Mouse (Mus musculus) C2C12 (cell line): Measurements from ENCODE around the gene Mpg. TPM values are rescaled to one million over a fixed set of nuclear protein-coding genes. Genes with fewer than 3 reads are reported as not detected.

ENCODE experiments used
- H3K27me3 ChIP-seq: one replicate; pipeline ENCODE4 v1.6.1; 2011; ENCODE audit not compliant: control insufficient read depth, insufficient read depth, insufficient read length
- H3K36me3 ChIP-seq: one replicate; pipeline ENCODE4 v1.6.1; 2011; ENCODE audit not compliant: control insufficient read depth, insufficient read depth
- H3K4me3 ChIP-seq: one replicate; pipeline ENCODE4 v1.5.1; 2011; ENCODE audit warnings: mild to moderate bottlenecking, control low read depth; ENCODE audit not compliant: poor library complexity, insufficient read depth, severe bottlenecking
- H3K79me2 ChIP-seq: one replicate; pipeline ENCODE4 v1.6.1; 2011; ENCODE audit not compliant: control insufficient read depth, insufficient read depth
- H3K79me3 ChIP-seq: one replicate; pipeline ENCODE4 v1.6.1; 2011; ENCODE audit warnings: low read depth, control low read depth
- H3ac ChIP-seq: one replicate; pipeline ENCODE3; 2011; ENCODE audit warnings: low read depth; ENCODE audit not compliant: control insufficient read depth, insufficient read length
- CEBPB ChIP-seq: IDR thresholded peaks from one replicate; pipeline ENCODE4 v1.6.1; 2011; ENCODE audit warnings: low read depth, mild to moderate bottlenecking, control low read depth, moderate library complexity
- CTCF ChIP-seq: IDR thresholded peaks from one replicate; pipeline ENCODE4 v1.5.1; 2011; ENCODE audit not compliant: control insufficient read depth, insufficient read depth, insufficient read length
- FOSL1 ChIP-seq: IDR thresholded peaks from one replicate; pipeline ENCODE4 v1.8.0; 2011; ENCODE audit warnings: mild to moderate bottlenecking, low read length; ENCODE audit not compliant: poor library complexity, insufficient read depth, severe bottlenecking
- MAX ChIP-seq: IDR thresholded peaks from one replicate; pipeline ENCODE4 v1.6.1; 2011; ENCODE audit warnings: mild to moderate bottlenecking, control low read depth
- MYOD1 ChIP-seq: IDR thresholded peaks from one replicate; pipeline ENCODE4 v1.6.1; 2011; ENCODE audit warnings: low read depth; ENCODE audit not compliant: control insufficient read depth, insufficient read length
- MYOG ChIP-seq: IDR thresholded peaks from one replicate; pipeline ENCODE4 v1.6.1; 2011; ENCODE audit not compliant: control insufficient read depth, insufficient read length; ENCODE audit errors: extremely low read depth
- USF1 ChIP-seq: IDR thresholded peaks from one replicate; pipeline ENCODE4 v1.6.1; 2011; ENCODE audit warnings: low read depth, mild to moderate bottlenecking, control low read depth, moderate library complexity
- long read RNA-seq, 2 experiments: library from polyadenylated mRNA; unstranded; transcript quantifications; one replicate each; pipeline ENCODE4 v2.0.0; 2019 to 2020
- polyA plus RNA-seq: library from polyadenylated mRNA; unstranded; fragments of >200 nt; fragmentation: generic; extraction: Trizol; gene quantifications from one replicate; pipeline ENCODE4 v1.2.1, GENCODE M21; 2012; ENCODE audit warnings: missing spikeins

Mpg gene
- polyA plus RNA-seq: 19.9 TPM
- long read RNA-seq, experiment 1, transcript Mpg-201 (4 exons, 1,737 nt): major isoform, 40 of 54 reads
- long read RNA-seq, experiment 1, partial matches to known transcripts: 6 of 54 reads
- long read RNA-seq, experiment 1, other reads (novel, unspliced or antisense): 7 of 54 reads
- long read RNA-seq, experiment 2, transcript Mpg-201 (4 exons, 1,737 nt): major isoform, 35 of 54 reads
- long read RNA-seq, experiment 2, partial matches to known transcripts: 5 of 54 reads
- long read RNA-seq, experiment 2, other reads (novel, unspliced or antisense): 14 of 54 reads

DNA sequence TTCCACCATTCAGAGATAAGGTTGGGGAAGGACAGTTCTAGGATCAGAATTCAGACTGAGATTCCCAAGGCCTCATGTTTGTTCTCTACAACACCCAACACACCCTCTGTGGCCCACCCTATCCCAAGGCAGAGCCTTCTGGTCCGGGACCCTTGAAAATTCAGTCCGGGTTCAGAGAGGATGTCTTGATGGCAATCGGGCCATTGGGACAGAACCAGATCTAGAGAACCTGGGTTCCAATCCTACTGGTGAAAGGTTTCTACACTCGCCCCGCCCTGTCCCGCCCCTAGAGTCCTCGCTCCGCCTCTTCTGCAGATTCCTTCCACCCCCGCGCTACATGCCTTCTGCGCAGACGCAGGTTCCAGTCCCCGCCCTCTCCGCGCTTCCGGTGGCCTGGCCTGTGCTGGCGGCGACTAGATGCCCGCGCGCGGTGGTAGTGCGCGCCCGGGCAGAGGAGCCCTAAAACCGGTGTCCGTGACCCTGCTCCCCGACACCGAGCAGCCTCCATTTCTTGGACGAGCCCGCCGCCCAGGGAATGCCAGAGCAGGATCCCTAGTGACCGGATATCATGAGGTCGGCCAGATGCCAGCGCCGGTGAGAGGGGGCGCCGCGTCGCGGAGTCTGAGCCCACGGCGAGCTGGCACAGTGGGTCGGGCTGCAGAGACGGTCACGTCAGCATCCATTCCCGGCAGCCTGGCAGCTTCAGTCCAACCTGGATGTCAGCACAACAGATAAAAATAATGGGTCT lies at the start of gene Mpg:
TSS of gene Mpg (plus strand) at position 382 of the 748 bp plus-strand sequence.
- Histone ChIP-seq H3K79me2 (peaks cover 21% of the 10 kb centered on the region), H3K36me3 (peaks cover 21% of the 10 kb centered on the region)
- TF ChIP-seq MAX: peak; percentile 21
- no peak for TF ChIP-seq FOSL1

GRCm38 (mm10) chr11:32178506-32178905 lies 47.8 kb upstream of the Mpg start:
- no peak for TF ChIP-seq CEBPB
- no peak for TF ChIP-seq USF1
- no peak for TF ChIP-seq CTCF
- no peak for TF ChIP-seq MYOD1
- TF ChIP-seq MYOG: no peak
- TF ChIP-seq MAX: no peak
- no peak for TF ChIP-seq FOSL1
- H3K36me3 ChIP-seq: no peaks in the 10 kb centered on the region
- H3K4me3 ChIP-seq: no peak overlapping the region
- H3K79me3 ChIP-seq: no peaks in the 10 kb centered on the region
- peaks cover 17% of the 10 kb centered on the region for H3K27me3 ChIP-seq
- no peak overlapping the region for H3ac ChIP-seq
- H3K79me2 ChIP-seq: no peaks in the 10 kb centered on the region

More for the DNA sequence above, at the start of gene Mpg:
- H3K4me3 ChIP-seq: peak within 1 kb of the TSS; percentile 50
- no peaks in the 10 kb centered on the region for H3K27me3 ChIP-seq
- H3ac ChIP-seq: peak within 1 kb of the TSS; percentile 99
- no peaks in the 10 kb centered on the region for H3K79me3 ChIP-seq

DNA sequence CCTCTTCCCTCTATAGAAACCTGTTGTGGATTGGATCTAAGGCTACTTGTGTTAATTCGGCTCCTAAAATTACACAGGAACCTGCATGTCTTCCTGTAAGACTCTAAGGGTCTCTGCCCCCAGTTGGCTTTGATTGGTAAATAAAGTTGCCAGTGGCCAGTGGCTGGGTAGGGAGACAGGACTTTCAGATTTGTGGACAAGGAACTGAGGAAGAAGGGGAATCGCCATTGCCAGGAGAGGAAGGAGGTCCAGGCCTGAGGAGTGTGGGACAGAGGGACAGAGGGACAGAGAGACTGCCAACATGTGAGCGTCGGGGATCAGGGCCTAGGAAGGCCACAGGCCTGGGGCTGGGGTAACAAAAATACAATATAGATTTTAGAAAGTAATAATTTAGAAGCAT lies 45.1 kb upstream of the Mpg start:
- TF ChIP-seq MAX: no peak
- TF ChIP-seq CEBPB: no peak
- TF ChIP-seq USF1: no peak
- TF ChIP-seq MYOD1: no peak
- no peak for TF ChIP-seq FOSL1
- no peak for TF ChIP-seq MYOG
- TF ChIP-seq CTCF: no peak

GRCm38 (mm10) chr11:32181973-32182868 lies 44.1 kb upstream of the Mpg start:
- no peaks in the 10 kb centered on the region for H3K36me3 ChIP-seq
- no peak overlapping the region for H3ac ChIP-seq
- TF ChIP-seq CTCF (peak; percentile 74), MYOD1 (no peak)
- no peaks in the 10 kb centered on the region for H3K79me3 ChIP-seq
- no peak overlapping the region for H3K4me3 ChIP-seq
- no peaks in the 10 kb centered on the region for H3K79me2 ChIP-seq
- peaks cover 24% of the 10 kb centered on the region for H3K27me3 ChIP-seq

More for the DNA sequence above, 45.1 kb upstream of the Mpg start:
- Histone ChIP-seq H3ac (no peak overlapping the region), H3K4me3 (no peak overlapping the region), H3K79me2 (no peaks in the 10 kb centered on the region), H3K36me3 (no peaks in the 10 kb centered on the region), H3K79me3 (no peaks in the 10 kb centered on the region), H3K27me3 (peaks cover 30% of the 10 kb centered on the region)

- H3K79me2 ChIP-seq: no peaks in the 10 kb centered on the region
- H3ac ChIP-seq: no peak overlapping the region
- no peaks in the 10 kb centered on the region for H3K79me3 ChIP-seq
- no peaks in the 10 kb centered on the region for H3K36me3 ChIP-seq
- H3K4me3 ChIP-seq: no peak overlapping the region
- peaks cover 23% of the 10 kb centered on the region for H3K27me3 ChIP-seq
- TF ChIP-seq MYOD1 (no peak), MAX (no peak), CTCF (no peak), MYOG (no peak), CEBPB (no peak), FOSL1 (no peak)
Measured at GRCm38 (mm10) chr11:32184469-32184868, 41.8 kb upstream of the Mpg start.
